Mouse (Mus musculus): Measurements from ENCODE around the gene Kif24.

DNA sequence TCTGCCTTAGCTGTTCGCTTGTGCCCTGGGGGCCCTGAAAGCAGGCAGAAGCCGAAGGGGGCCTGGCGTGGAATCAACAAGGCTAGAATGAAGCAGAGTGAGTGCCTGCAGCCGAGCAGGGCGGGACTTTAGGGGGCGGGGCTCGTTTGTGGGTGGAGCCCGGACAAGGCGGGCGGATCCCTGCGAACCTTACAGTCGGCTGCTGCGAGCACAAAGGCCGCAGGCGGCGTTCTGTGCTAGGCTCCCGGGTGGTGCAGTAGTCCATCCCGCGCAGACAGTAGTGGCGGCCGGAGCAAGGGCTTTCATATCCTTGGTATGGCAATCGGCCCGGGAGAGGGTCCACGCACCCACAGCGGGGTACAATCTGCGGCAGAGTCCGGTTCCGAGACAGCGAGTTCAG lies 42.2 kb upstream of the Kif24 start:
- TF ChIP-seq TAL1 (IDR thresholded peaks at IDR 0.05; ENCODE audit: low read length): no peak
- TF ChIP-seq GATA1 (IDR thresholded peaks at IDR 0.05; ENCODE audit: low read length): no peak
